Mouse (Mus musculus): ENCODE results near the gene 1700019N19Rik.

Gene 1700019N19Rik

GRCm38 (mm10) chr19:58808864-58809263, 14.6 kb upstream of the 1700019N19Rik start:
- no peak for DNase-seq (ENCODE audit: low read depth, low spot score)

GRCm38 (mm10) chr19:58806364-58806763, 12.1 kb upstream of the 1700019N19Rik start:
- DNase-seq (ENCODE audit: low read depth, low spot score), result peak; percentile 81

- peak; percentile 76 for DNase-seq (ENCODE audit: low read depth, low spot score)
Measured at GRCm38 (mm10) chr19:58805191-58805779, 11.0 kb upstream of the 1700019N19Rik start.

GRCm38 (mm10) chr19:58795114-58795669, 931 bp upstream of the 1700019N19Rik start:
- no peak for DNase-seq (ENCODE audit: low read depth, low spot score)

GRCm38 (mm10) chr19:58789194-58789593, 5.1 kb downstream of the 1700019N19Rik start:
- DNase-seq (ENCODE audit: low read depth, low spot score), result peak; percentile 39

- DNase-seq (ENCODE audit: low read depth, low spot score), result peak; percentile 29
Measured at GRCm38 (mm10) chr19:58783938-58784337, 10.3 kb downstream of the 1700019N19Rik start.

- DNase-seq (ENCODE audit: low read depth, low spot score), result no peak
Measured at GRCm38 (mm10) chr19:58781566-58781965, 12.7 kb downstream of the 1700019N19Rik start.

GRCm38 (mm10) chr19:58776461-58776860, 17.8 kb downstream of the 1700019N19Rik start:
- DNase-seq (ENCODE audit: low read depth, low spot score), result no peak

GRCm38 (mm10) chr19:58767329-58767728, 26.9 kb downstream of the 1700019N19Rik start:
- no peak for DNase-seq (ENCODE audit: low read depth, low spot score)

GRCm38 (mm10) chr19:58762848-58763541, 31.3 kb downstream of the 1700019N19Rik start:
- DNase-seq (ENCODE audit: low read depth, low spot score), result peak; percentile 82

- DNase-seq (ENCODE audit: low read depth, low spot score), result no peak
Measured at GRCm38 (mm10) chr19:58762316-58762715, 31.9 kb downstream of the 1700019N19Rik start.

GRCm38 (mm10) chr19:58759423-58759822, 34.8 kb downstream of the 1700019N19Rik start, which contains the start of gene Pnliprp2:
Gene Pnliprp2, plus strand, starts transcription at chr19:58759719.
- no peak for DNase-seq (ENCODE audit: low read depth, low spot score)

GRCm38 (mm10) chr19:58758871-58759270, 35.4 kb downstream of the 1700019N19Rik start:
- no peak for DNase-seq (ENCODE audit: low read depth, low spot score)

- no peak for DNase-seq (ENCODE audit: low read depth, low spot score)
Measured at GRCm38 (mm10) chr19:58751504-58751903, 42.8 kb downstream of the 1700019N19Rik start.

- peak; percentile 60 for DNase-seq (ENCODE audit: low read depth, low spot score)
Measured at GRCm38 (mm10) chr19:58750822-58751221, 43.4 kb downstream of the 1700019N19Rik start.

- no peak for DNase-seq (ENCODE audit: low read depth, low spot score)
Measured at GRCm38 (mm10) chr19:58747498-58748000, 46.7 kb downstream of the 1700019N19Rik start.

GRCm38 (mm10) chr19:58743736-58744135, 50.5 kb downstream of the 1700019N19Rik start:
- no peak for DNase-seq (ENCODE audit: low read depth, low spot score)

- DNase-seq (ENCODE audit: low read depth, low spot score), result no peak
Measured at GRCm38 (mm10) chr19:58742711-58743110, 51.5 kb downstream of the 1700019N19Rik start.

GRCm38 (mm10) chr19:58741036-58741435, 53.2 kb downstream of the 1700019N19Rik start:
- DNase-seq (ENCODE audit: low read depth, low spot score), result no peak

GRCm38 (mm10) chr19:58738111-58738510, 56.1 kb downstream of the 1700019N19Rik start:
- no peak for DNase-seq (ENCODE audit: low read depth, low spot score)

Data from brain, adult 2 months (tissue).